Mouse (Mus musculus) small intestine, adult 2 months (tissue): ENCODE data around the gene Samd4.

Source experiments
- CTCF ChIP-seq: fragments of 200-500 bp; IDR thresholded peaks from 2 replicates; pipeline ENCODE4 v1.5.1; 2012; ENCODE audit warnings: low read depth, mild to moderate bottlenecking, control low read depth, inconsistent platforms, low read length, moderate library complexity, mixed read lengths; ENCODE audit not compliant: insufficient replicate concordance, insufficient read length; ENCODE audit errors: extremely low read depth
- POLR2A ChIP-seq: fragments of 200-500 bp; IDR thresholded peaks from 2 replicates; pipeline ENCODE4 v1.6.1; 2012; ENCODE audit warnings: low read depth, mild to moderate bottlenecking, control low read depth, inconsistent platforms, low read length, moderate library complexity

DNA sequence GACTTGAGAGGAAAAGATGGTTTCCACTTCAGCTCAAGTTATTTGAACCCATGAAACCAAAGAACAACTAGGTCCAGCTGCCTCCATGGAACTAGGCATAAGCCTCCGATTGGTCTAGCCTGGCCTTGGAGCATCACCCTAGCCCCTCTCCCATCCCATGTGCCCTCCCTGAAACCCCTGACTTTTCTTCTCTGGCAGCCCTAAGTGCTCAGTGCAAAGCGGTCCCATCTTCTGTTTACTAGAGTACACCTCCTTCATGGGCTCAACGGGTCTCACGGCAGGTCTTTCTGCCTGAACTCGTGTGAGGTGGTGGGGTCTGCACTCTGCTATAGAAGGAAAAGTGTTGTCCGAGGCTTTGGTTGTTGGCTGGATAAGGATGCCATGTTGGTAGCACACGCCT, 197.3 kb downstream of the Samd4 start:
- TF ChIP-seq POLR2A (no peak), CTCF (no peak)
